Mouse (Mus musculus) gastrocnemius, postnatal 10 days (tissue): ENCODE results near the gene Vkorc1l1. TPM values are rescaled to one million over a fixed set of nuclear protein-coding genes. Genes with fewer than 3 reads are reported as not detected.
A peak's percentile ranks its signal among the peaks of the same experiment; 100 is the strongest.

ENCODE experiments used
- DNase-seq: peaks from one replicate; pipeline ENCODE4 v3.0.0; 2021; ENCODE audit warnings: mixed read lengths
- total RNA-seq, 2 experiments: library from RNA; stranded (reverse); gene quantifications; 2 replicates each; pipeline ENCODE4 v1.2.3; 2021

Gene Vkorc1l1
- total RNA-seq, 2 experiments from 2014 or later = 17.6 to 18.5 TPM

DNA sequence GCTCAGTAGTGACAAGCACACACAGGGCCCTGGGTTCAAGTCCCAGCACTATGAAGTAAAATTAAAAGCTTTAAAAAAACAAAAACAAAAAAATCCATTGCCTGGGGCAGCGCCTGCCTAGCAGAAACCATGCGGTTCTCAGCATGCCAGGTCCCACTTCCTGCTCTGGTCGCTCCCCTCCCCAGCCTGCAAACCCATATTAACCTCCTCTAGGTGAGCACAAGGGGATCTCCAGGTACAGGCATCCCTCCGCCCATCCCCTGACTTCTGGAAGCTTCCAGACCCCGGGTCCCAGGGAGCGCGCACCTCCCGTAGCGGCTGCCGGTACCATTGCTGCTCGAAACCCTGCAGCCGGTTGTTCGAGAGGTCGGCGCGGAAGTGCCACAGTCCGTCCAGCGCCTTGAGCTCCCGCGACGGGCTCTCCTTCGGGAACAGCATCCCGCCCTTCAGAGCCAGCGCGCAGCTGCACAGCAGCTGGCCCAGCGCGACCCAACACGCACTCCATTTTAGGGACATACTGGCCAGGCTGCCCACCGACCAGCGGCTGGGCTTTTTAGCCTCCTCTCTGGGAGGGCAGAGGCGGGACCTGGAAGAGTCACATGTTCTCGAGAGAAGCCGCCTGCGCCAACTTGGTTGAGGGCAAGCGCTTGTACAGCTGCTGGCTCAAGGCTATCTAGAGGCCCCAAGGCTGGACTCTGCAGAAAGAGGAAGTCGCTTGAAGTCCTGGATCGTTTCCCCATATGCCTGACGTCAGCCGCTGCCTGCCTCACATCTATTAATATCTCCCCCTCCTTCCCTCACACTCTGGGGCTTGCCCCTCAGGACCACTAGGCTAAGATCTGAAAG lies 60.8 kb downstream of the Vkorc1l1 start, which contains the start of gene Gusb:
Gene Gusb (minus strand): TSS at position 749 of the 846 bp plus-strand sequence.
- DNase-seq = peak; percentile 78

GRCm38 (mm10) chr5:130003229-130003628 lies 61.5 kb downstream of the Vkorc1l1 start:
- no peak for DNase-seq

DNA sequence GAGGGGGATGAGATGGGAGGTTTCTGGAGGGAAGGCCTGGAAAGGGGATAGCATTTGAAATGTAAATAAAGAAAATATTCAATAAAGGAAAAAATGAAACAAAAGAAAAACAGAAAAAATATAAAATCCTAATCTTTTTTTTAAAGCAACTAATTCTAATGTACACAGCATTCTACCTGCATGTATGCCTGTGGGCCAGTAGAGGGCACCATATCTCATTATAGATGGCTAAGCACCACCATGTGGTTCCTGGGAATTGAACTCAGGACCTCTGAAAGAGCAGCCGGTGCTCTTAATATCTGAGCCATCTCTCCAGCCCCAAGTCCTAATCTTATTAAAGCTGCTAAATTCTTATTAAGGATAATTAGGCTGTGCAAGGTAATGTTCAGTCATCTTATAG lies 65.6 kb downstream of the Vkorc1l1 start:
- DNase-seq = no peak

- DNase-seq = no peak
These were observed 66.3 kb downstream of the Vkorc1l1 start for GRCm38 (mm10) chr5:130008034-130008590.

GRCm38 (mm10) chr5:130009784-130010183 lies 68.0 kb downstream of the Vkorc1l1 start:
- DNase-seq = no peak

GRCm38 (mm10) chr5:130010961-130011360 lies 69.2 kb downstream of the Vkorc1l1 start:
- DNase-seq = no peak

- no peak for DNase-seq
These were observed 73.3 kb downstream of the Vkorc1l1 start for GRCm38 (mm10) chr5:130015104-130015503.

DNA sequence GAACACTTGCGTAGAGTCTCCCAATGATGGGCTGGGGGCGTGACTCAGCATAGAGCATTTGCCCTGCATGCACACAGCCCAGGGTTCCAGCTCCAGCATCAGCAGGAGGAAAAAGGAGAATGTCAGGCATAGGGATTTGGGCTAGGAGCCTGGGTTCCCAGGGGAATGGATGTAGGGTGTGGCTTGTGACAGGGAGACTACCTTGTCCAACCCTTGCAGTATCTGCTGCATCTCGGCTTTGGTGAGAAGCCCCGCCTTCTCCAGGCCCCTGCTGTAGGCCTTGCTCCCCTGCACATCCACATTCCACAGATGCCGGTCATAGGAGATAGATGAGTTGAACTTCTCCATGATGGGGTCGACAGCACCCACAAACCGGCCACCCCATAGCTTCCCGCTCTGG lies 77.7 kb downstream of the Vkorc1l1 start:
- no peak for DNase-seq

GRCm38 (mm10) chr5:130021361-130021966 lies 79.7 kb downstream of the Vkorc1l1 start:
- no peak for DNase-seq

DNA sequence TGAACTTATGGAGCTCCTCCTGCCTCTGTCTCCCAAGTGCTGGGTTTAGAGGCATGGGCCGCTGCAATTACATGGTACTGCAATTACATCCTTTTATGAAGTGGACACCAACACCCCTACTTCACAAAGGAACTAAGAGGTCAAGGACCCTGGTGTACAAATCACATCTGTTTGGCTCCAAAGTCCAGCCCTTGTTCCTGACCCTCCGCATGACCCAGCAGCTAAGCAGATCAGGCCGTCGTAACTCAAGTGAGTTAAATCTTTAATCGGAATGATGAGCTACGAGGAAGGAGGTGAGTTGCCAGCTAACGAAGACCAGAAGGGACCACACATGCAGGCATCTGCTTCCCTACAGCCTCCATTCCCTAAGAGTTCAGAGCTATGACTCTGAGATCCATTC lies 80.6 kb downstream of the Vkorc1l1 start:
- no peak for DNase-seq

DNA sequence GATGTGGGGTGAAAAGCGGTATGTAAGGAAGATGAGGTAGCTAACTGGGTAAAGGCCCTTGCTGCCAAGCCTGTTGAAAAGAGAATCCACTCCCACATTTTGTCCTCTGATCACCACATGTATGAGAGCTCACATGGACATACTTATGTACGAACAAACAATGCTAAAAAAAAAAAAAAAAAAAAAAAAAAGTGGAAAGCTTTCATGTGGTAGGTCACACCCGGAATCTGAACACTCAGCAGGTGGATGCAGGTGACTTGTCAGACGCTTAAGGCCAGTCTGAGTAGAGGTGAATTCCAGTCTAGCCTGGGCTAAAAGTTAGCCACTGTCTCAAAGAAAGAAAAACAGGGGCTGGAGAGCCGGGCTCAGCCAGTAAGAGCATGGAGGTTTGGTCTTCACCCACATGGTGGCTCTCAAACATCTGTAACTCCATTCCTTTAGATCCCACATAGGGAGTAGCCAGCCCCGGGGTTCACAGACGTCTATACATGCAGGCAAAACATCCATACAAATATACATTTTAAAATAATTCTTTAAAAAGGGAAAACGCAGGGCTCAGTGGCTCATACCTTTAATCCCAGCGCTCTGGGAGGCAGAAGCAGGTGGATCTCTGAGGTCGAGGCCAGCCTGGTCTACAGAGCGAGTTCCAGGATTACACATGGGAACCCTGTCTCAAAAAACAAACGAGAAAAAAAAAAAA lies 81.4 kb downstream of the Vkorc1l1 start:
- no peak for DNase-seq

- DNase-seq = peak; percentile 63
These were observed 82.2 kb downstream of the Vkorc1l1 start for GRCm38 (mm10) chr5:130023767-130024539.

GRCm38 (mm10) chr5:130027134-130027533 lies 85.4 kb downstream of the Vkorc1l1 start:
- DNase-seq = no peak

- no peak for DNase-seq
These were observed 85.9 kb downstream of the Vkorc1l1 start for GRCm38 (mm10) chr5:130027696-130028095.

DNA sequence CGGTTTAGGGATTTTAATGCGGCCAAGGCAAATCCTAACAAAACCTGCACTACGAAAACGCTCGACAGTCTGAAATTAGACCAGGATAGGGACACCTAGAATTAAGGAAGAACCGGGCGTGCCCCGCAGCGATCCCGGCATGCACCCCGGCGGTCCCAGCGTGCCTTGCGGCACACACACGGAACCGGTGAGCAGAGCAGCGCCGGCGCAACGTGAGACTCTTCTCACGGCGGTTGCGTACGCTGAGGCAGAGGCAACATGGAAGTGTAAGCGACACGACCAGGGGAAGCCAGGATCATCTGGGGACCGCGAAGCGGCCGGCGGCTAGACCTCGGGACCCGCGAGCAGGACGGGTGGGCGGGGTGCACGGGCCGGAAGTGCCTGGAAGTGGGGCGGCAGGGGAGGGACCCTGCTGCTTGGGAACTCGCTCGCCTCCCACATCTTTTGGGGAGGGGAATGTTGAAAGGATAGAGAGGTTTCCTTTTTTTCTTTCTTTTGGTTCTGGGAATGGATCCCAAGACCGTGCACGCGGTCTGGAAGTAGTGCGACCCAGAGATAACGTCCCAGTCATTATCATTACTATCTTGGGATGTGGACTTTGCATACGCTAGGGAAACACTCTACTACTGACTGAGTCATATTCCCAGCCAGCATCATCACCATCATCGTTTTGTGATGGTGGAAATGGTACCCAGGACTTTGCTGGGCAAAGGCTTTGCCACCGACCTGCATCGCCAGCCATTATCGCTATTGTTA lies 87.5 kb downstream of the Vkorc1l1 start, which contains the start of the genes Asl and Crcp:
Gene Asl (minus strand): TSS at position 106 of the 756 bp plus-strand sequence.
Gene Crcp (plus strand): TSS at position 149 of the 756 bp plus-strand sequence.
- DNase-seq = peak; percentile 82

DNA sequence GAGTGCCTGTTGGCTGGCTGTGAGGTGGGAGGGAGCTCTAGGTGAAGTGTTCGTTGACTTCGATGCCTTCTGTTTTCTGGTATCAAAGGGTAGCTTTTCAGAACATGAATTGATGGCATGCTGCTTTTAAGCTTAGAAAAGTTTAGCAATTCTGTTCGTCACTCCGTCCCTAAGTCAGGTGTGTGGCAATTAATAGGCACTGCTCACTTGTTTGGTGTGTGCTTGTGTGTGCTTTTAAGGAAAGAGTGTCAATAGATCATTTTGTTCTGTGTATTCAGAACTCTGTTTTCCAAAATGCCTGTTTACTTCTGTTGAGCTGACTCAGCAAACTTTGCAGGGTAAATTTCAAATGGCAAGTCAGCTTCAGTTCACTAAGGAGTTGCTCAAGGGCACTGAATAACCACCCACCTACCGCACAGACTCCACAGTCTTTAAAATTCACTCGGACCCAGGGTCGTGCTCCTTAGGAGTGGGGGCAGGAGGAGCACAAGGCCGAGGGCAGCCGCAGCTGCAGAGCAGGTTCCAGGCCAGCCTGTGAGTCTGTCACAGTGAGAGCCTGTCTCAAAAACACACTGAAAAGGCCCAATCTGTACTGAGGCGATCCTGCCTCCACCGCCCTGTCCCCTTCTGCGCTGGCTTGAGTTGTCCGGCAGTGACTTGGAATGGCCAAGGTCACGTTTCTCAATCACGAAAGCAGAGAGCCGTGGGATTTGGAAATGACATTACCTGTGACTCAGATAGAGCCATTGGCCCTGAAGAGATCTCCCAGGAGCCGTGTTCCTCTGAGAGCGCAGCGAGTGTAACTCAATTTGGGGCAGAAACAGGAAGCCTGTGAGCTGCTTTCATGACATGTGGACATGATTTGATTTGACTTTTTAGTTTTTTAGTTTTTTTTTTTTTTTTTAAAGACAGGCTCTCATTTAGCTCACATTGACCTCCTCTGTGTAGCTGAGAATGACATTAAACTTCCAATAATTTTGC lies 89.9 kb downstream of the Vkorc1l1 start:
- no peak for DNase-seq

DNA sequence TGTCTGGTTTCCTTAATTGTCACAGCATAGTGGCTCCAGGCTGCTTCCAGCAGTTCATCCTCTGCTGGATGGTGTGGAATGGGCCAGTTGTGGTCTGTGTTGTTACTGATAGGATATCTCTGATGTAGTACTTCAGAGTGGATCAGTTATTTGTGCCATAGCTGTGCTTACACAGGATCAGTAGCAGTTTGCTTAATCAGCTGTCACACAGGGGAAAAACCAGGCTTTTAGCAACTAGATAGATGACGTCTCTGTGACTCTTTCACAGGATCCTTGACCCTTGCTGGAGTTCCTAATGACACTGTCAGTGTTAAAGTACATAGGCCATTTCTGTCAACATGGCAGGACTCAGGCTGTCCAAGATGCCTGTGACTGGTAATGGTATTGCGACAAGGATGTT lies 92.1 kb downstream of the Vkorc1l1 start:
- DNase-seq = no peak
